Mouse (Mus musculus) heart, embryonic 16.5 days (tissue): Measurements from ENCODE around the gene Cyb561. TPM values are rescaled to one million over a fixed set of nuclear protein-coding genes. Genes with fewer than 3 reads are reported as not detected.

ENCODE experiments used
- ATAC-seq: fragments of 200-750 bp; cut with Nextera tagmentation; replicated peaks from 2 replicates; pipeline ENCODE4 v1.8.0; 2017; ENCODE audit warnings: moderate number of reproducible peaks; ENCODE audit not compliant: insufficient read depth, low FRiP score; ENCODE audit errors: extremely low read depth
- H3K27ac ChIP-seq: fragments of 300-500 bp; sonication (generic); 2 replicates; pipeline ENCODE4 v1.5.1; 2014; ENCODE audit warnings: mild to moderate bottlenecking, low read length, control low read depth, moderate library complexity
- H3K27me3 ChIP-seq: fragments of 300-500 bp; sonication (generic); 2 replicates; pipeline ENCODE4 v1.6.1; 2014; ENCODE audit warnings: low read length, mixed read lengths; ENCODE audit not compliant: control insufficient read depth, insufficient read depth
- H3K36me3 ChIP-seq: fragments of 300-500 bp; sonication (generic); 2 replicates; pipeline ENCODE4 v1.6.1; 2014; ENCODE audit not compliant: control insufficient read depth, insufficient read depth
- H3K4me1 ChIP-seq: fragments of 300-500 bp; sonication (generic); 2 replicates; pipeline ENCODE4 v1.6.1; 2014; ENCODE audit warnings: low read length, mixed read lengths; ENCODE audit not compliant: control insufficient read depth, insufficient read depth
- H3K4me2 ChIP-seq: fragments of 300-500 bp; sonication (generic); 2 replicates; pipeline ENCODE4 v1.6.1; 2014; ENCODE audit warnings: low read depth, mild to moderate bottlenecking, control low read depth, low read length
- H3K4me3 ChIP-seq: fragments of 300-500 bp; sonication (generic); 2 replicates; pipeline ENCODE4 v1.5.1; 2014; ENCODE audit warnings: mild to moderate bottlenecking, control low read depth, low read length
- H3K9ac ChIP-seq: fragments of 300-500 bp; sonication (generic); 2 replicates; pipeline ENCODE4 v1.6.1; 2014; ENCODE audit warnings: low read length, control low read depth
- H3K9me3 ChIP-seq: fragments of 300-500 bp; sonication (generic); replicated peaks from 2 replicates; pipeline ENCODE4 v1.6.1; 2016; ENCODE audit warnings: low read length; ENCODE audit not compliant: control insufficient read depth
- WGBS: fragments of 180-500 bp; shearing (Covaris S2); extraction: QIAGEN DNeasy Blood & Tissue Kit; methylation state at CpG from one replicate; pipeline ENCODE4 v1.1.7; 2014; 5-methylcytosine and 5-hydroxymethylcytosine counted together
- polyA plus RNA-seq: library from polyadenylated mRNA; unstranded; fragments of >200 nt; fragmentation: Nextera tagmentation; extraction: Ambion mirVana; gene quantifications from 2 replicates; pipeline ENCODE4 v1.2.1, GENCODE M21; 2015

Cyb561 gene
- polyA plus RNA-seq, 1 experiment from 2014 or later: 8.0 TPM

DNA sequence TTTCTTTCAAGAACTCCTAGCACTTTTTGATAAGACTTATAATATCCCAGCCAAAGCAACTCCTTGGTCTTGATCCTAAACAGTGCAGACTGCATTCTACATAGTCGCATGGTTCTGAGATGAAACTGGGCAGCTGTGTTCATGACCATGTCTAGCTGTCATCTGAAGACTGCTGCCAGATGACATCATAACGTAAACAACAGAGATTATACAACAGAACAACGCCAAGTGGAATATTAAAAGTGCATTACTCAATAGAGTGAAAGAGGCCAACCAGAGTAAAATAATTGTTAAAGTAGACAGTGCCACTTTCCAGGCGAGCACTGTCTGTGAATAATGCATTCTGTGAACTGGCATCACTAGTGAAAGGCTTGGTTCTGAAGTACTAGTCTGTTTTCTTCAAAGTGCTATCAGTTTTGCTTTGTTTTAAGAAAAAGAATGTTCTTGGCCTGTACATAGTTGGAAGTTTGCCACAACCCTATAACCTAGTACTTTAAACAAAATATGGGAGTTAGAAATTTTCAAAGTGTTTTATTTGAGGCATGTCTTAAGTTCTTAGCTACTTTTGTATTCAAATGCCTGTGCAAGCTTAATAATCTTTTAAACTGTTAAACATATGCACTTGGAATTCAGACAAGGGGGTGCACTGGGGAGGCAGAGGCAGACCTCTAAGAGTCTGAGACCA is 47.5 kb downstream of the Cyb561 start:
- Histone ChIP-seq H3K27me3 (no peaks in the 10 kb centered on the region), H3K9ac (no peak overlapping the region), H3K9me3 (no peaks in the 10 kb centered on the region), H3K4me3 (no peak overlapping the region), H3K36me3 (0 out of 2 replicates have a peak, but pooled peaks cover 4% of the 10 kb centered on the region), H3K27ac (peak overlapping the region; percentile 70; the same call in 1 of the 2 replicates), H3K4me1 (peaks cover 8% of the 10 kb centered on the region; the same call in 1 of the 2 replicates), H3K4me2 (no peak overlapping the region)
- peak; percentile 77 for ATAC-seq
- WGBS: 37% methylated on average over 4 of the region's 4 CpGs

DNA sequence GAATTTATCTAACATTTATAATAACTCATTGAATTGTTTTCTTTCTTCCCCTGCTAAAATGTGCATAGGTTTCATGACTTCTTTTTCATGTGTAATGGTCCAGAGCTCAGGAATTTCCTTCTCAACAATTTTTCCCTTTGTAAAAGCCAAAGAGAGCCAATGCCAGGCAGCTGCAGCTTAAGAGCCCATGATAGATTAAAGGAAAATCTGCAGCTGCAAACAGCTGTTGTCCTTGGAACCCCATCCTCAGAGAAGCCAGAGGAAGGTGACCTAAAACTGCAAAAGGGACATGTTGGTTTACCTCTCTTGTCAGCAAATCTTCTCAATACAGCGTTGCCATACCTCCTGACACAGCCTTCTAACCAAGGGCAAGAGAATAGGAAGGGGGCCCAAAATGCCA is 50.2 kb downstream of the Cyb561 start:
- no peak for ATAC-seq
- no peak overlapping the region for H3K4me2 ChIP-seq
- peaks cover 13% of the 10 kb centered on the region; the same call in 1 of the 2 replicates for H3K36me3 ChIP-seq
- 70% methylated on average over 1 of the region's 1 CpGs for WGBS
- peaks cover 8% of the 10 kb centered on the region; the same call in 1 of the 2 replicates for H3K4me1 ChIP-seq
- H3K9me3 ChIP-seq: no peaks in the 10 kb centered on the region
- no peaks in the 10 kb centered on the region for H3K27me3 ChIP-seq
- no peak overlapping the region for H3K9ac ChIP-seq
- no peak overlapping the region for H3K4me3 ChIP-seq
- no peak overlapping the region for H3K27ac ChIP-seq

DNA sequence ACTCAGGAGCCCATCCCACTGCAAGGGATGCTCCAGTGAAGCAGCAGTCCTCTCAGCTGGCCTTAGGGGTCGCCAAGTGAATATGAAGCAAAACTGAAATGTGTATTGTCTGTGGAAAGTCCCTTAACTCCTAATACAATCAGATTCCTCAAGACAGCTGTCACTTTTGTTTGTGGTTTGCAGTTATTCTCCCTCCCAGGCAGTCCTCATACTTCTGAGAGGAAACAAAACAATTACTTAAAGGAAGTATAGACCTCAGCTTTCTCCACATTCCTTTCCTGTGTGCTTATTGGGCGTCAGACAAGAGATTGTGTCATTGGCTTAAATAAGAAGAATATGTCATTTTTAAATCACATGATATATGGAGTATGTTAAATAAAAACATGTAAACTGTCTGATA is 51.6 kb downstream of the Cyb561 start:
- Histone ChIP-seq H3K4me2 (no peak overlapping the region), H3K4me1 (peaks cover 8% of the 10 kb centered on the region; the same call in 1 of the 2 replicates), H3K36me3 (peaks cover 15% of the 10 kb centered on the region; the same call in 1 of the 2 replicates), H3K4me3 (no peak overlapping the region), H3K27ac (peak overlapping the region; percentile 47), H3K9me3 (no peaks in the 10 kb centered on the region), H3K9ac (no peak overlapping the region), H3K27me3 (no peaks in the 10 kb centered on the region)
- no peak for ATAC-seq
- 53% methylated on average over 2 of the region's 2 CpGs for WGBS

DNA sequence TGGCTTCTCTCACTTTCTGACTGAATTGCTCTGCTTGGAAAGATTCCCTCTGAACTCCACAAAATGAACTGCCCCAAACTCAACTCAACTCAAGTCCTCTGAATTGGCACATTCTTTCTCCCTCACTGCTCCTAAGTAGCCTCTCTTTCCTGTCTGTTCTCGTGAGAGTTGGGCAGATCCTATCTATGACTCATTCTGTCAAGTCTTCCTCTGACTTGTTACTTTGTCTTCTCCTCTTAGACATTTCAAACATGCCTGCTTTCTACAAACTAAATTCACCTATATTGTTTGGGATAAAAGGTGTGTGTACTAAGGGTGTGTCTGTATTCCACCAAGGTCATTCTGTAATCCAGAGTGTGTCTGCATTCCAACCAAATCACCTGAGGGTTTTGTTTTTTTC is 54.0 kb downstream of the Cyb561 start:
- peak overlapping the region; percentile 18; the same call in 1 of the 2 replicates for H3K27ac ChIP-seq

DNA sequence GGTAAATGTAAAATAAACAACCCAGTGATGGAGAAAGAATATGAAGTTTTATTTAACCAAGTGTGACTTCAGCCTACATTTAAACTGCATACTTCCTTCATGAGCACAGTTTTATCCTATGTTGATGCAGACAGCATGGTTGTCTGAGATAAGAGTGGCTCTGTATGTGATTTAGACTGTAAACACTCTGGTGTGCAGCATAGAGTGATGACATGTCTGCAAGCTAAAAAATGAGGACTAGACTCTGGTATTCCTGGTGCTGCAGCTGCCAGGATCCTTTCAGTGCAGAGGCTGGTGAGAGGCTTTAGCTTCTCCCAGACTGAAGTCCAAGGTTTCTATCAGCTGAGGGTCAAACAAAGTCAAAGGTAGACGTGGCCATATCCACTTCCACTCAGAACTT is 65.9 kb downstream of the Cyb561 start:
- no peaks in the 10 kb centered on the region for H3K27me3 ChIP-seq
- H3K9me3 ChIP-seq: no peaks in the 10 kb centered on the region
- 16% methylated on average over 1 of the region's 1 CpGs for WGBS
- no peak overlapping the region for H3K9ac ChIP-seq
- no peaks in the 10 kb centered on the region for H3K36me3 ChIP-seq
- peak; percentile 96 for ATAC-seq
- peaks cover 10% of the 10 kb centered on the region for H3K4me1 ChIP-seq
- no peak overlapping the region for H3K4me3 ChIP-seq
- no peak overlapping the region for H3K4me2 ChIP-seq
- H3K27ac ChIP-seq: peak overlapping the region; percentile 82

More for the DNA sequence above, 54.0 kb downstream of the Cyb561 start:
- Histone ChIP-seq H3K9me3 (no peaks in the 10 kb centered on the region), H3K9ac (no peak overlapping the region), H3K4me2 (no peak overlapping the region), H3K4me1 (0 out of 2 replicates have a peak, but pooled peaks cover 7% of the 10 kb centered on the region), H3K36me3 (peaks cover 15% of the 10 kb centered on the region; the same call in 1 of the 2 replicates), H3K4me3 (no peak overlapping the region), H3K27me3 (no peaks in the 10 kb centered on the region)
- 37% methylated on average over 1 of the region's 1 CpGs for WGBS
- no peak for ATAC-seq

DNA sequence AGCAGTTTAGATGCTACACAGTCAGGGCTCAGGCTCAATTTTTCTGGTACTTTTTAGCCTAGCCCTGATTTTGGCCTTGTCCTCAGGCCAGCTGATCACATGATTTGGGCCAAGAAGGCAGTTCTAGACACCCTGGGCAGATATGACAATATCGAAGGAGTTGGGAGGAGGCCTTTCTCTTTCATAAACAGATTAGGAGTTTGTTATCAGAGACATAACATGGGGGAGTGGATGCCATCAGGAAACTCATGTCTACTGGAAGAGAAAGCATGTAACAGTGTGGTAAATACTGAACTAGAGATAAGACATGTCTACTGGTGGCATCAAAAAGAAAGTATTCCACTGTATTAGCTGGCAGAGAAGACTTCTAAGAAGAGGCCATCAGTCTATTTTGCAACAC is 67.6 kb downstream of the Cyb561 start:
- Histone ChIP-seq H3K27ac (0 out of 2 replicates have a peak overlapping the region, but pooled peaks have one; percentile 14), H3K4me1 (peaks cover 9% of the 10 kb centered on the region), H3K27me3 (no peaks in the 10 kb centered on the region), H3K36me3 (no peaks in the 10 kb centered on the region), H3K9me3 (no peaks in the 10 kb centered on the region), H3K9ac (no peak overlapping the region), H3K4me2 (no peak overlapping the region), H3K4me3 (no peak overlapping the region)
- WGBS: 46% methylated on average over 1 of the region's 1 CpGs
- no peak for ATAC-seq

Other genes with a start within 250 kb of the Cyb561 start
- 3.1 and 4.3 TPM in 2 replicates for gene Ace, start 14.6 kb upstream of the Cyb561 start, polyA plus RNA-seq
- 0.10 TPM in 1 of 2 replicates, not detected in the other for gene Ace3, start 41.3 kb upstream of the Cyb561 start, polyA plus RNA-seq
- 0.35 and 0.46 TPM in 2 replicates for gene Kcnh6, start 54.8 kb upstream of the Cyb561 start, polyA plus RNA-seq
- gene Dcaf7, start 83.5 kb upstream of the Cyb561 start, polyA plus RNA-seq: 44.6 and 47.2 TPM in 2 replicates
- gene Taco1, start 112.7 kb upstream of the Cyb561 start, polyA plus RNA-seq: 13.0 and 15.6 TPM in 2 replicates
- gene Map3k3, start 131.3 kb upstream of the Cyb561 start, polyA plus RNA-seq: 17.6 and 21.7 TPM in 2 replicates
- not detected in 2 replicates for gene Gm10840, start 207.5 kb upstream of the Cyb561 start, polyA plus RNA-seq
- gene Limd2, start 207.5 kb upstream of the Cyb561 start, polyA plus RNA-seq: 95.5 and 107 TPM in 2 replicates
- gene Strada, start 248.8 kb upstream of the Cyb561 start, polyA plus RNA-seq: 17.5 and 21.9 TPM in 2 replicates